ENCODE assay signal across 10 mouse cellular contexts in genomic region chr19:21946262-21946922, GRCm38 (mm10).
DNase-seq lines count a peak whose midpoint lies in the region; ATAC-seq and TF ChIP-seq lines count a peak whose summit lies in the region.
"Had no signal": no experiment of that assay in that cellular context is flagged by ENCODE, and none has a peak within 500 bp of the region (broad histone marks: within the 10 kb centered on the region; RNA-seq: fewer than 3 reads in every experiment).

No protein-coding gene starts in this region.

- 71% methylated on average over 5 of the region's 5 CpGs for WGBS in heart, embryonic 10.5 days
- 51% methylated on average over 5 of the region's 5 CpGs for WGBS in limb, embryonic 12.5 days
- 63% methylated on average over 5 of the region's 5 CpGs for WGBS in intestine, postnatal 0 days

- no peak overlapping the region for H3K9ac ChIP-seq in limb, embryonic 12.5 days (replicated peaks)
- no peak overlapping the region for H3K9ac ChIP-seq in intestine, postnatal 0 days (ENCODE audit: low read depth, low read length)

- H3K4me3 ChIP-seq in heart, embryonic 10.5 days, result no peak overlapping the region
- H3K4me3 ChIP-seq in limb, embryonic 12.5 days (replicated peaks), result no peak overlapping the region
- H3K4me3 ChIP-seq in intestine, postnatal 0 days (ENCODE audit: low read depth, low read length), result no peak overlapping the region

- H3K4me2 ChIP-seq in limb, embryonic 12.5 days, result no peak overlapping the region
- no peak overlapping the region for H3K4me2 ChIP-seq in intestine, postnatal 0 days (replicated peaks; ENCODE audit: low read depth)

- TF ChIP-seq CTCF in intestine, postnatal 0 days (IDR thresholded peaks at IDR 0.05; ENCODE audit: low read depth), result no peak

- no peaks in the 10 kb centered on the region for H3K4me1 ChIP-seq in heart, embryonic 10.5 days
- 0 out of 2 replicates have a peak, but pooled peaks cover 3% of the 10 kb centered on the region for H3K4me1 ChIP-seq in limb, embryonic 12.5 days (replicated peaks)
- no peaks in the 10 kb centered on the region for H3K4me1 ChIP-seq in intestine, postnatal 0 days (replicated peaks; ENCODE audit: control insufficient read depth, insufficient read depth, low read length)

- H3K36me3 ChIP-seq in heart, embryonic 10.5 days, result no peaks in the 10 kb centered on the region
- H3K36me3 ChIP-seq in limb, embryonic 12.5 days, result no peaks in the 10 kb centered on the region
- no peaks in the 10 kb centered on the region for H3K36me3 ChIP-seq in intestine, postnatal 0 days (ENCODE audit: control insufficient read depth, insufficient read depth)

- no peak overlapping the region for H3K27ac ChIP-seq in heart, embryonic 10.5 days
- no peak overlapping the region for H3K27ac ChIP-seq in limb, embryonic 12.5 days
- H3K27ac ChIP-seq in intestine, postnatal 0 days (ENCODE audit: low read depth, low read length), result no peak overlapping the region

- peak; percentile 68 for DNase-seq in heart, embryonic 10.5 days (ENCODE audit: low spot score)
- no peak for DNase-seq in heart, postnatal 14 days
- peak; percentile 70 for DNase-seq in 3T3-L1 (ENCODE audit: low read depth, low spot score)
- DNase-seq in NIH3T3 (ENCODE audit: low read depth), result peak; percentile 62
- DNase-seq in thymus, postnatal 36 days, result no peak
- no peak for DNase-seq in embryo, embryonic 9.5 days (ENCODE audit: extremely low spot score)
- DNase-seq: embryo, embryonic 11 days; right cerebral cortex, postnatal 25 days had no signal

- ATAC-seq in limb, embryonic 12.5 days (ENCODE audit: insufficient number of reproducible peaks, insufficient read depth, low FRiP score, low TSS enrichment, low read depth), result peak; percentile 57; the same call in 1 of the 2 replicates
- ATAC-seq in intestine, postnatal 0 days, result no peak

- H3K9me3 ChIP-seq in heart, embryonic 10.5 days, result no peaks in the 10 kb centered on the region
- no peaks in the 10 kb centered on the region for H3K9me3 ChIP-seq in limb, embryonic 12.5 days
- H3K9me3 ChIP-seq in intestine, postnatal 0 days (ENCODE audit: control insufficient read depth), result no peaks in the 10 kb centered on the region

- intact Hi-C loops in heart, postnatal 14 days (cut with DNase I), result loop anchor here (10.0 kb wide), 2 partner anchors 92 to 372 kb away; no protein-coding TSS in a partner anchor

- H3K27me3 ChIP-seq in heart, embryonic 10.5 days (ENCODE audit: insufficient read depth, poor library complexity, severe bottlenecking), result no peaks in the 10 kb centered on the region
- H3K27me3 ChIP-seq in limb, embryonic 12.5 days, result no peaks in the 10 kb centered on the region
- H3K27me3 ChIP-seq in intestine, postnatal 0 days (replicated peaks; ENCODE audit: control insufficient read depth, insufficient read depth, low read length), result no peaks in the 10 kb centered on the region

Comparison
In these comparisons a context has a peak if more than half of its experiments do, and no peak if none do; other contexts are left out.
1. DNase-seq: peak in heart, embryonic 10.5 days (single experiment), 3T3-L1 (single experiment) and NIH3T3 (single experiment); none in heart, postnatal 14 days (0 of 2), thymus, postnatal 36 days (0 of 2) and embryo, embryonic 9.5 days (single experiment).